In genomic region chr9:108201160-108201559, GRCm38 (mm10) we compare ENCODE assay signal across 8 mouse cellular contexts. TPM values are rescaled to one million over a fixed set of nuclear protein-coding genes. Genes with fewer than 3 reads are reported as not detected.
DNase-seq lines count a peak whose midpoint lies in the region; ATAC-seq and TF ChIP-seq lines count a peak whose summit lies in the region.

No protein-coding gene starts in this region.

- H3K27me3 ChIP-seq in Patski: no peaks in the 10 kb centered on the region
- H3K27me3 ChIP-seq in hindbrain, embryonic 13.5 days: no peaks in the 10 kb centered on the region

- no peaks in the 10 kb centered on the region for H3K9me3 ChIP-seq in hindbrain, embryonic 13.5 days

- peak; percentile 88 for TF ChIP-seq CTCF in Patski (IDR thresholded peaks at IDR 0.05)

- H3K9ac ChIP-seq in hindbrain, embryonic 13.5 days: peak overlapping the region; percentile 49; the same call in 1 of the 2 replicates

- DNase-seq in Patski (ENCODE audit: low read depth, low spot score): peak; percentile 79
- peak; percentile 91 to 96 for DNase-seq in cerebellum, postnatal 14 days
- DNase-seq in frontal cortex, postnatal 14 days (ENCODE audit: low spot score in 2 of 2): peak; percentile 88 to 92
- DNase-seq in layer of hippocampus, postnatal 25 days (ENCODE audit: extremely low spot score in 1 of 2, low spot score in 1 of 2): peak; percentile 67 to 68
- peak; percentile 97 for DNase-seq in lung, postnatal 25 days (ENCODE audit: low spot score)
- peak; percentile 98 for DNase-seq in retina, postnatal 1 day
- peak; percentile 84 to 91 for DNase-seq in urinary bladder, adult 18-20 months (ENCODE audit: low spot score in 2 of 2)

- in situ Hi-C loops in Patski (cut with MboI; ENCODE audit: low pct_unique_long_range_greater_than_20kb): loop anchor here (5.0 kb wide), 2 partner anchors 76 to 104 kb away; no protein-coding TSS in a partner anchor

- H3K27ac ChIP-seq in hindbrain, embryonic 13.5 days: peak overlapping the region; percentile 52; the same call in 1 of the 2 replicates

- peak overlapping the region; percentile 45 for H3K4me2 ChIP-seq in hindbrain, embryonic 13.5 days

- CTCF ChIA-PET in Patski (lab: Charles Lee): interaction anchor here (1.0 to 1.5 kb wide), 3 partner anchors 79 to 106 kb away, joined by 3 to 4 read pairs (median 4); no protein-coding TSS in a partner anchor

- H3K36me3 ChIP-seq in hindbrain, embryonic 13.5 days: 0 out of 2 replicates have a peak, but pooled peaks cover under 1% of the 10 kb centered on the region

- peaks cover 48% of the 10 kb centered on the region for H3K4me1 ChIP-seq in hindbrain, embryonic 13.5 days (replicated peaks)

- 0% methylated on average over 13 of the region's 13 CpGs for WGBS in hindbrain, embryonic 13.5 days

- peak overlapping the region; percentile 20 for H3K4me3 ChIP-seq in hindbrain, embryonic 13.5 days

- peak; percentile 87 for ATAC-seq in Patski
- peak; percentile 85 for ATAC-seq in hindbrain, embryonic 13.5 days (ENCODE audit: low FRiP score)

- POLR2A ChIA-PET in Patski (lab: Charles Lee): interaction anchor here (0.6 kb wide), 1 partner anchor 105 kb away, joined by 6 read pairs; no protein-coding TSS in a partner anchor

RNA-seq across cellular contexts. Expression of gene Bsn, which starts 11.0 kb away (rescaled TPM):
- polyA plus RNA-seq in Patski (2021): 0.08 TPM
- 8.3 and 8.7 TPM in 2 replicates for polyA plus RNA-seq in hindbrain, embryonic 13.5 days (2015; fragmentation: Nextera tagmentation; extraction: Ambion mirVana)
- 100 to 1,000 TPM; 190 to 242 TPM for total RNA-seq in layer of hippocampus, postnatal 25 days (2021)

Comparison
In these comparisons a context has a peak if more than half of its experiments do, and no peak if none do; other contexts are left out.
1. Peak in every context shown above with its lines: DNase-seq, ATAC-seq, H3K4me3 ChIP-seq and H3K27ac ChIP-seq.